Mouse (Mus musculus): ENCODE measurements around the gene Amotl2. TPM values are rescaled to one million over a fixed set of nuclear protein-coding genes. Genes with fewer than 3 reads are reported as not detected.

Amotl2 gene
- total RNA-seq, 2 experiments from 2014 or later = 0.19 to 3.7 TPM

- ATAC-seq (replicated peaks; ENCODE audit: low FRiP score, poor library complexity, severe bottlenecking) = no peak
Observed at GRCm38 (mm10) chr9:102731574-102732175, 15.2 kb downstream of the Amotl2 start.

DNA sequence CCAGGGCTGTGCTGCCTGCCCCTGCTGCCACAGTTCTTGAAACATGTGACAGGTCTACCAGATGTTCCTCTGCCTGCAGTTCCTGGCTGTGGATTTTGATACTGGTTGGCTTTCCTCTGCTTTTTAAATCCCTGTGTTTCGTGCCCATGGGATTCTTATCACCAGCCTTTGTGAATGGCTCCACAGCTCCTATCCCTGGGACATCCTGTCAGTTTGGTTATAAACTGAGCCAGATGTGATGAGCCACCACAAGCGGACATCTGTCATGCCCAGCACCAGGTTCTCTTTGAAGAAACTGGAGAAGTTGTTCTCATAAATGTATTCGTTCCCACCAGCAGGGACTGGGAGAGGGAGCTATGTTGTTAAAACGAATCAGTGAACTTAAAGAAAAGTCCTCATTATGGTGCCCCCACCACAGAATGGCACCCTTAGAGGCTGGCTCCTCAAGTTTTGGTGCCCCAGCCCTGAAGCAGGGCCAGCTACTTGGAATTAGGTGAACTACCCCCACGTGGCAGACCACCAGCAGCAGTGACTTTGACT, 15.9 kb downstream of the Amotl2 start:
- no peak for ATAC-seq (replicated peaks; ENCODE audit: low FRiP score, poor library complexity, severe bottlenecking)

- ATAC-seq (replicated peaks; ENCODE audit: low FRiP score, poor library complexity, severe bottlenecking) = no peak
Observed at GRCm38 (mm10) chr9:102733459-102733858, 17.0 kb downstream of the Amotl2 start.

DNA sequence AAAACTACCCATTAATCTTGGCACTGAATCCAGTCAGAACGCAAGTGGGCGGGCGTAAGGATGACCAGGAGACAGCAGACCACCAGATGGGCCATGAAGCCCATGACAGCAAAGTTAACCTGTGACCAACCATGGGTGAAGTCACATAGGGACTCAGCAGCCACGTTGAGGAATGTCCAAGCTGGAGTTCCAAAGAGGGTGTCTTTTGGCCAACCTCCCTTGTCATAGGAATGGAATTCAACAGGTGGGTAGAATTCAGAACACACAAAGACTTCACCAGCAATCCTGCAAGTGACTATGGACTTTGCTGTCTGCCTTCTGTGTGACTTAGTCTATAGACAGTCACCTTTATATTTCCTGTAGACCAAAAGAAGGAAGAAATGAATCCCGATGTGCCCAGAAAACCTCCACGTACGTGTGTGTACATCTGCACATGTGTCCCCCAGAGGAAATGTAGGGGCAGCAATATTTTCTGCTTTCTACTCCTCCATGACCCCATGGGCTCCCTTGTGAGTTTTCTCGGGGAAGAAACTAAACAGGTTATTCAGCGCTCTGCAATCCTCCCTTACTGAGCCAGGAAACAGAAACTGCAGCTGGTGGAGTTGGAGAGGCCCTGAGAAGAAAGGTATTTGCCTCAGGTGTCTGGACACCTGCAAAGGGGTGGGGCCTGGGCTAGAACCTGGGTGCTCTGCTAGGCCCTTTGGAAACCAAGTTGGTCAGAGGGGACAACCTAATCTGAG, 17.7 kb downstream of the Amotl2 start:
- ATAC-seq (replicated peaks; ENCODE audit: low FRiP score, poor library complexity, severe bottlenecking) = no peak

- no peak for ATAC-seq (replicated peaks; ENCODE audit: low FRiP score, poor library complexity, severe bottlenecking)
Observed at GRCm38 (mm10) chr9:102734739-102735075, 18.2 kb downstream of the Amotl2 start.

DNA sequence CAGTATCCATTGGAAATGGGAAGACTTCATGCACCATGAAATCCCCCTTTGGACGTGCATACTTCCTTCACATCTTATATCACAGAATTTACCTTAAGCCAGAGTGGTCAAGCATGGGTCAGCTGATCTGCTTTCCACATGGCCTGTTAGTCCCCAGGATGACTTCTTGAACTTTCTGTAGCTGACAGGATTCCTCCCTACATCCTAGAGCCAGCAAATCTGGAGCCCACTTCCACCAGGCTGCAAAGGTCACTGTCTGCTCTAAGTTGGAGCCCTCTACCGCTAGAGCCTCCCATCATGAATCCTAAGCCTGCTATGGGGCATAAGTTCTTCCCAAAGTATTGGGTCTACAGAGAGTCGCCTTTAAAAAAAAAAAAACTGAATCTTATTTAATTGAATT, 18.8 kb downstream of the Amotl2 start:
- ATAC-seq (replicated peaks; ENCODE audit: low FRiP score, poor library complexity, severe bottlenecking) = no peak

- ATAC-seq (replicated peaks; ENCODE audit: low FRiP score, poor library complexity, severe bottlenecking) = no peak
Observed at GRCm38 (mm10) chr9:102735996-102736395, 19.5 kb downstream of the Amotl2 start.

DNA sequence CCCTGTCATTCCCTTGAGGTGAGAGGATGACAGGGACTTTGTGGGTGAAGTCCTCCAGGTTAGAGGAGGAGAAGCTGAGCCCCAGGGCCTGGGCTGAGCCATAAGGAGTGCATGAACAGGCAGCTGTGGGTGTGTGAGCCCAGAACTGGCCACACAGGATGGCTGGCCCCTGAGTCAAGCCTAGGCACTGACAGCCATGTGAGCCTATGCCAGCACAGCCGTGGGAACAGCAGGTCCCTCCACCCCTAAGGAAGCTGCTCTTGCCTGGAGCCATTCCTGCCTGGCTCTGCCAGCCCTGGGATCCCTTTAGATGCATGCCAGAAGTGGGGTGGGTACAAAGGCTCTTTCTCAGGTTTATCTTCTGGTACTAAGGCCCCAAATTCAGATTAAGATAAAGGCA, 20.9 kb downstream of the Amotl2 start:
- ATAC-seq (replicated peaks; ENCODE audit: low FRiP score, poor library complexity, severe bottlenecking) = no peak

DNA sequence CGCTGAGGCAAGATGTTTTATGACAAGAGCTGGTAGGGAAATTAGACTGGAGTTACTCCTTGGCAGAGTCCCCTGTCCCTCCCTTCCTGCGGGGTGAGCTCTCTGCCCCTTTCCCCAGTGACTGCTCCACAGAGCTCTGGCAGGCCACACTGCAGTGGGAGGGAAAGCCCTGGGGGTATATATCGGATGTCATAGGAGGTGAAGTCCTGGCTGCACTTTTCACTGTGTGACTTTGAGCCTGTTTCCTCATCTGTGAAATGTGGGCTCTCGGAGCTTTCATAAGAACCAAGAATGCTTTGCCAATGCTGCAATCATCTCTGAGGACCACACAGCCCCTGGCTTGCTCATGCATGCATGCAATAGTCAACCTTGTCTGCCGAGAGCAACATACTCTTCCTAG, 30.3 kb downstream of the Amotl2 start:
- no peak for ATAC-seq (replicated peaks; ENCODE audit: low FRiP score, poor library complexity, severe bottlenecking)

GRCm38 (mm10) chr9:102747902-102748301, 31.4 kb downstream of the Amotl2 start:
- ATAC-seq (replicated peaks; ENCODE audit: low FRiP score, poor library complexity, severe bottlenecking) = no peak

DNA sequence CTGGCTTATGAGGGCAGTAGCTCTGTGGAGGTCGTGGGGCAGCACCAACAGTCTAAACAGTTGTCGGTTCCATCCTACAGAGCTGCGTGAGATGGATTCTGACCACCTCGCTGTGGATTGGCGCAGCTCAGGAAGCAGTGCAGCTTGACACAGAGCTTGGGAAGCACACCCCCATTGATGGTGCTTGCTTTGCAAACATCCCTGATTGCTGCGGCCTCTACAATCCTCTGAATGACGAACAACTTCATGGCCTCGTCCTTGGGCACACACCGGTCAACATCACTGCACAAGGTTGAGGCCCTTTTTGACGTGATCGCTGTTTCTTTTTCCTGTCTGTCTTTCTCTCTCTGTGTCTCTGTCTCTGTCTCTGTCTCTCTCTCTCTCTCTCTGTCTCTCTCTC, 32.7 kb downstream of the Amotl2 start:
- ATAC-seq (replicated peaks; ENCODE audit: low FRiP score, poor library complexity, severe bottlenecking) = no peak

DNA sequence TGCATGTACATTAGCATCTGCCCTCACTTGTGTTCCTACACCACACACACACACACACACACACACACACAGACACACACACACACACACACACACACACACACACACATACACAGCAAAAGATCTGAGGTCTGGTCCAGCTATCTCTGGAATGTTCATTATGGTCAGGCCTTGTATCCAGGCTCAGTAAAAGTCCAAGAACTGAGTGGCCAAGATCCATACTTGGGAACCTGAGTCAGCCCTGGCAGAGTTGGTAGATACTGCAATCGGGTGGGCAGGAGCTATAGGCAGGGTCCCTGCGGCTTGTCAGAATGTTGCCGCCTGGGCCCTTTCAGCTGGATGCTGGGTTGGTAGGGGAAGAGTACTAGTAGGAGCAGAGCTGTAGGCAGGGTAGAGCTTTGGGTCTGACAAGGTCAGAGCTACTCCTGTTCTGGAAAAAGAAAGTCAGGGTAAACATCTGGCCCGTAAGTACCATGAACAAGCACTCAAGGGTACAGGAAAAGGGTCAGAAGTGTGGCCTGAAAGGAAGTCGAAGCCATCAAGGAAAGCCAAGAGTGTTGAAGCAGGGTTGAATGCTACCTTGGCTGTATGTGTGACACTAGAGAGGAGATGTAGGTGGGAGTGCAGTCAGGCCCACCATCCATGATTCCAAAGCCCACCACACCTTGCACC, 35.3 kb downstream of the Amotl2 start:
- no peak for ATAC-seq (replicated peaks; ENCODE audit: low FRiP score, poor library complexity, severe bottlenecking)

- no peak for ATAC-seq (replicated peaks; ENCODE audit: low FRiP score, poor library complexity, severe bottlenecking)
Observed at GRCm38 (mm10) chr9:102753299-102753698, 36.8 kb downstream of the Amotl2 start.

DNA sequence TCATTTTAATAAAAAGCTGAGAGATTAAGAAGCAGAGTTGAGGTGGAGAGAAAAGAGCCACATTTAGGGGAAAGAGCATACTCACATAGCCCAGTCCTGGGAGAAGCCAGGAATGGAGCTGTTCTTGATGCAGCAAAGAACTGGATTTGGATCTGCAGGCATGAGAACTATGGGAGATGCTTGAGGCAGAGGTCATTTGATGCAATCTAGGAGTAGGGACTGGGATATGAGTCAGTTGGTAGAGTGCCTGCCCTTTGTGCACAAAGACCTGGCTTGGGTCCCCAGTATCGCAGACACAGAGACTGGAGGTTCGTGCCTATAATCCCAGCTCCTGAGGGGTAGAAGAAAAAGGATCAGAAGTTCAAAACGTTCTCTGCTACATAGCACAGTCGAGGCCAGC, 38.7 kb downstream of the Amotl2 start:
- ATAC-seq (replicated peaks; ENCODE audit: low FRiP score, poor library complexity, severe bottlenecking) = no peak

GRCm38 (mm10) chr9:102755591-102756270, 39.3 kb downstream of the Amotl2 start:
- ATAC-seq (replicated peaks; ENCODE audit: low FRiP score, poor library complexity, severe bottlenecking) = no peak

- no peak for ATAC-seq (replicated peaks; ENCODE audit: low FRiP score, poor library complexity, severe bottlenecking)
Observed at GRCm38 (mm10) chr9:102756352-102756751, 39.9 kb downstream of the Amotl2 start.

DNA sequence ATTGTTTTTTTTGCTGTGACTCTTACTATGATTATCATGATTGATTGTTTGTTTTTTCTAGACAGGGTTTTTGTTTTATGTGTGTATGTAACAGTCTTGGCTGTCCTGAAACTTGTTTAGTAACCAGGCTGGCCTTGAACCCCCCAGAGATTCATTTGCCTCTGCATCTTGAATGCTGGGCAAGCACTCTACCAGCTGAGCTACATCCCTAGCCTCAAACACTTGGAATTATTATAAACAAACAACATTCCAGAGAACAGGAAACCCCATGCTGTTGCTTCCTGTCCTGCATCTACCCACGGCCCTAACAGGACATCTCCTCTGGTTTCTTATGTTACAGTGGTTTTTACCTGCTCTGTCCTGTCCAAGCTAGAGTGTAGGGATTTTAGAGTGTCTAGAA, 42.4 kb downstream of the Amotl2 start:
- ATAC-seq (replicated peaks; ENCODE audit: low FRiP score, poor library complexity, severe bottlenecking) = no peak

- no peak for ATAC-seq (replicated peaks; ENCODE audit: low FRiP score, poor library complexity, severe bottlenecking)
Observed at GRCm38 (mm10) chr9:102759581-102760001, 43.1 kb downstream of the Amotl2 start.

- no peak for ATAC-seq (replicated peaks; ENCODE audit: low FRiP score, poor library complexity, severe bottlenecking)
Observed at GRCm38 (mm10) chr9:102761599-102761998, 45.1 kb downstream of the Amotl2 start.

DNA sequence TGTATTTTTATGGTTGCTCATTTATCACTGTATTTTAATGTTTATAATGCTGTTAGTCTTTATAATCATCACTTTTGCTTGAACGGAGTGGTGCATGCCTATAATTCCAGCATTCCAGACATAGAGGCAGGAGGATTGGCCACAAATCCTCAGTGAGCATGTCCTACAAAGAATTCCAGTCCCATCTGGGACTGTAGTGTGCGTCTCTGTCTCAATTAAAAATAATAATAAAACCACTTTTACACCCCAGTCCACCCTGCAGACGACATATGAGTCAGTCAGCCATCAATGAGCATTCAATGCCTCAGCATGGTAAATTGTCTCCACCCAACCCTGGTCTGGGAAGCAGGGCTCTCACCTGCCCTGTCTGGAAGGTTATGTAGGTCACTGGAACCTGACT, 46.4 kb downstream of the Amotl2 start:
- ATAC-seq (replicated peaks; ENCODE audit: low FRiP score, poor library complexity, severe bottlenecking) = no peak

All from erythroblast, adult 5-6 weeks (primary cell).